Mouse (Mus musculus): ENCODE data around the gene Trpm6. TPM values are rescaled to one million over a fixed set of nuclear protein-coding genes. Genes with fewer than 3 reads are reported as not detected.
A peak's percentile ranks its signal among the peaks of the same experiment; 100 is the strongest.

Gene Trpm6
- polyA plus RNA-seq, 1 experiment from 2014 or later = 0.05 TPM

- Histone ChIP-seq H3K27me3 (ENCODE audit: control insufficient read depth, insufficient read depth, low read length) (no peaks in the 10 kb centered on the region), H3K9ac (ENCODE audit: low read length) (no peak overlapping the region), H3K4me3 (ENCODE audit: low read depth, low read length) (no peak overlapping the region), H3K4me2 (replicated peaks; ENCODE audit: low read depth) (no peak overlapping the region), H3K36me3 (ENCODE audit: control insufficient read depth, insufficient read depth, low read length) (no peaks in the 10 kb centered on the region), H3K4me1 (replicated peaks; ENCODE audit: control insufficient read depth, insufficient read depth) (no peaks in the 10 kb centered on the region), H3K9me3 (ENCODE audit: control insufficient read depth, low read length) (no peaks in the 10 kb centered on the region), H3K27ac (replicated peaks) (no peak overlapping the region)
- WGBS = 56% methylated on average over 4 of the region's 4 CpGs
- no peak for ATAC-seq (ENCODE audit: low FRiP score, low TSS enrichment)
- TF ChIP-seq CTCF (IDR thresholded peaks at IDR 0.05; ENCODE audit: low read depth) = no peak
- no peak for TF ChIP-seq EP300 (optimal IDR thresholded peaks at IDR 0.05)
- no peak for DNase-seq (ENCODE audit: low spot score)
These were observed 96.6 kb downstream of the Trpm6 start for GRCm38 (mm10) chr19:18846336-18846735.

GRCm38 (mm10) chr19:18868311-18868710 is 118.5 kb downstream of the Trpm6 start:
- ATAC-seq (ENCODE audit: low FRiP score, low TSS enrichment) (no peak), DNase-seq (ENCODE audit: low spot score) (no peak)
- TF ChIP-seq CTCF (IDR thresholded peaks at IDR 0.05; ENCODE audit: low read depth) (peak; percentile 23; the same call in 1 of the 2 replicates), EP300 (optimal IDR thresholded peaks at IDR 0.05) (no peak)
- Histone ChIP-seq H3K4me2 (replicated peaks; ENCODE audit: low read depth) (no peak overlapping the region), H3K9ac (ENCODE audit: low read length) (no peak overlapping the region), H3K9me3 (ENCODE audit: control insufficient read depth, low read length) (no peaks in the 10 kb centered on the region), H3K4me1 (replicated peaks; ENCODE audit: control insufficient read depth, insufficient read depth) (no peaks in the 10 kb centered on the region), H3K27me3 (ENCODE audit: control insufficient read depth, insufficient read depth, low read length) (no peaks in the 10 kb centered on the region), H3K36me3 (ENCODE audit: control insufficient read depth, insufficient read depth, low read length) (no peaks in the 10 kb centered on the region), H3K4me3 (ENCODE audit: low read depth, low read length) (no peak overlapping the region), H3K27ac (replicated peaks) (no peak overlapping the region)
- WGBS = 54% methylated on average over 4 of the region's 4 CpGs

- ATAC-seq (ENCODE audit: low FRiP score, low TSS enrichment) = no peak
- Histone ChIP-seq H3K4me1 (replicated peaks; ENCODE audit: control insufficient read depth, insufficient read depth) (no peaks in the 10 kb centered on the region), H3K36me3 (ENCODE audit: control insufficient read depth, insufficient read depth, low read length) (no peaks in the 10 kb centered on the region), H3K9ac (ENCODE audit: low read length) (no peak overlapping the region), H3K4me3 (ENCODE audit: low read depth, low read length) (no peak overlapping the region), H3K9me3 (ENCODE audit: control insufficient read depth, low read length) (no peaks in the 10 kb centered on the region), H3K4me2 (replicated peaks; ENCODE audit: low read depth) (no peak overlapping the region), H3K27ac (replicated peaks) (no peak overlapping the region), H3K27me3 (ENCODE audit: control insufficient read depth, insufficient read depth, low read length) (no peaks in the 10 kb centered on the region)
- 51% methylated on average over 6 of the region's 6 CpGs for WGBS
- no peak for DNase-seq (ENCODE audit: low spot score)
- TF ChIP-seq EP300 (optimal IDR thresholded peaks at IDR 0.05) (no peak), CTCF (IDR thresholded peaks at IDR 0.05; ENCODE audit: low read depth) (peak; percentile 65)
These were observed 123.2 kb downstream of the Trpm6 start for GRCm38 (mm10) chr19:18872792-18873569.

- no peaks in the 10 kb centered on the region for H3K36me3 ChIP-seq (ENCODE audit: control insufficient read depth, insufficient read depth, low read length)
- no peak overlapping the region for H3K4me2 ChIP-seq (replicated peaks; ENCODE audit: low read depth)
- ATAC-seq (ENCODE audit: low FRiP score, low TSS enrichment) (no peak), DNase-seq (ENCODE audit: low spot score) (no peak)
- no peak overlapping the region for H3K9ac ChIP-seq (ENCODE audit: low read length)
- H3K4me1 ChIP-seq (replicated peaks; ENCODE audit: control insufficient read depth, insufficient read depth) = no peaks in the 10 kb centered on the region
- H3K27me3 ChIP-seq (ENCODE audit: control insufficient read depth, insufficient read depth, low read length) = no peaks in the 10 kb centered on the region
- H3K4me3 ChIP-seq (ENCODE audit: low read depth, low read length) = no peak overlapping the region
- WGBS = 65% methylated on average over 16 of the region's 16 CpGs
- no peak for TF ChIP-seq EP300 (optimal IDR thresholded peaks at IDR 0.05)
- TF ChIP-seq CTCF (IDR thresholded peaks at IDR 0.05; ENCODE audit: low read depth) = no peak
- no peak overlapping the region for H3K27ac ChIP-seq (replicated peaks)
- H3K9me3 ChIP-seq (ENCODE audit: control insufficient read depth, low read length) = no peaks in the 10 kb centered on the region
These were observed 124.2 kb downstream of the Trpm6 start for GRCm38 (mm10) chr19:18873709-18874644.

- Histone ChIP-seq H3K36me3 (ENCODE audit: control insufficient read depth, insufficient read depth, low read length) (no peaks in the 10 kb centered on the region), H3K27ac (replicated peaks) (no peak overlapping the region), H3K4me1 (replicated peaks; ENCODE audit: control insufficient read depth, insufficient read depth) (no peaks in the 10 kb centered on the region), H3K9me3 (ENCODE audit: control insufficient read depth, low read length) (no peaks in the 10 kb centered on the region), H3K4me2 (replicated peaks; ENCODE audit: low read depth) (no peak overlapping the region), H3K27me3 (ENCODE audit: control insufficient read depth, insufficient read depth, low read length) (no peaks in the 10 kb centered on the region), H3K4me3 (ENCODE audit: low read depth, low read length) (no peak overlapping the region), H3K9ac (ENCODE audit: low read length) (no peak overlapping the region)
- no peak for DNase-seq (ENCODE audit: low spot score)
- WGBS = 56% methylated on average over 4 of the region's 4 CpGs
- no peak for ATAC-seq (ENCODE audit: low FRiP score, low TSS enrichment)
- no peak for TF ChIP-seq CTCF (IDR thresholded peaks at IDR 0.05; ENCODE audit: low read depth)
- TF ChIP-seq EP300 (optimal IDR thresholded peaks at IDR 0.05) = no peak
These were observed 129.5 kb downstream of the Trpm6 start for GRCm38 (mm10) chr19:18879264-18879663.

Measured in stomach, postnatal 0 days (tissue).